Mouse (Mus musculus): Measurements from ENCODE around the gene T2. TPM values are rescaled to one million over a fixed set of nuclear protein-coding genes. Genes with fewer than 3 reads are reported as not detected.
A peak's percentile ranks its signal among the peaks of the same experiment; 100 is the strongest.

The T2 gene
- polyA plus RNA-seq, 2 experiments, result 0.32 to 2.3 TPM

- Histone ChIP-seq H3K27me3 (ENCODE audit: control insufficient read depth, insufficient read depth, low read length) (peaks cover 3% of the 10 kb centered on the region; the same call in 1 of the 2 replicates), H3K27ac (replicated peaks; ENCODE audit: low read depth, low read length) (no peak overlapping the region), H3K9ac (ENCODE audit: low read depth, low read length, severe bottlenecking) (no peak overlapping the region), H3K4me3 (replicated peaks; ENCODE audit: low read length) (no peak overlapping the region), H3K9me3 (ENCODE audit: control insufficient read depth, low read length) (no peaks in the 10 kb centered on the region), H3K4me2 (replicated peaks; ENCODE audit: low read depth, low read length, severe bottlenecking) (no peak overlapping the region), H3K36me3 (ENCODE audit: control insufficient read depth, insufficient read depth, low read length) (no peaks in the 10 kb centered on the region), H3K4me1 (ENCODE audit: control insufficient read depth, insufficient read depth, low read length) (no peaks in the 10 kb centered on the region)
- 24% methylated on average over 9 of the region's 9 CpGs for WGBS
- ATAC-seq (ENCODE audit: low FRiP score, low read depth), result peak; percentile 65; the same call in 1 of the 2 replicates
- no peak for TF ChIP-seq POLR2A (IDR thresholded peaks at IDR 0.05; ENCODE audit: borderline replicate concordance, extremely low read depth, insufficient read depth, insufficient read length)
- DNase-seq (ENCODE audit: low spot score), result peak; percentile 79
These were observed 107.8 kb downstream of the T2 start for GRCm38 (mm10) chr17:8463482-8464128.

- H3K9me3 ChIP-seq (ENCODE audit: control insufficient read depth, low read length), result no peaks in the 10 kb centered on the region
- no peak overlapping the region for H3K9ac ChIP-seq (ENCODE audit: low read depth, low read length, severe bottlenecking)
- TF ChIP-seq POLR2A (IDR thresholded peaks at IDR 0.05; ENCODE audit: borderline replicate concordance, extremely low read depth, insufficient read depth, insufficient read length), result no peak
- no peak overlapping the region for H3K4me3 ChIP-seq (replicated peaks; ENCODE audit: low read length)
- no peaks in the 10 kb centered on the region for H3K27me3 ChIP-seq (ENCODE audit: control insufficient read depth, insufficient read depth, low read length)
- H3K4me1 ChIP-seq (ENCODE audit: control insufficient read depth, insufficient read depth, low read length), result no peaks in the 10 kb centered on the region
- H3K27ac ChIP-seq (replicated peaks; ENCODE audit: low read depth, low read length), result no peak overlapping the region
- no peak overlapping the region for H3K4me2 ChIP-seq (replicated peaks; ENCODE audit: low read depth, low read length, severe bottlenecking)
- 86% methylated on average over 3 of the region's 3 CpGs for WGBS
- ATAC-seq (ENCODE audit: low FRiP score, low read depth) (no peak), DNase-seq (ENCODE audit: low spot score) (no peak)
- H3K36me3 ChIP-seq (ENCODE audit: control insufficient read depth, insufficient read depth, low read length), result no peaks in the 10 kb centered on the region
These were observed 112.0 kb downstream of the T2 start for GRCm38 (mm10) chr17:8467771-8468170.

GRCm38 (mm10) chr17:8468716-8469344, 113.0 kb downstream of the T2 start:
- Histone ChIP-seq H3K4me2 (replicated peaks; ENCODE audit: low read depth, low read length, severe bottlenecking) (no peak overlapping the region), H3K4me3 (replicated peaks; ENCODE audit: low read length) (no peak overlapping the region), H3K36me3 (ENCODE audit: control insufficient read depth, insufficient read depth, low read length) (no peaks in the 10 kb centered on the region), H3K27me3 (ENCODE audit: control insufficient read depth, insufficient read depth, low read length) (no peaks in the 10 kb centered on the region), H3K9me3 (ENCODE audit: control insufficient read depth, low read length) (no peaks in the 10 kb centered on the region), H3K4me1 (ENCODE audit: control insufficient read depth, insufficient read depth, low read length) (no peaks in the 10 kb centered on the region), H3K9ac (ENCODE audit: low read depth, low read length, severe bottlenecking) (no peak overlapping the region), H3K27ac (replicated peaks; ENCODE audit: low read depth, low read length) (no peak overlapping the region)
- peak; percentile 73; the same call in 1 of the 2 replicates for ATAC-seq (ENCODE audit: low FRiP score, low read depth)
- TF ChIP-seq POLR2A (IDR thresholded peaks at IDR 0.05; ENCODE audit: borderline replicate concordance, extremely low read depth, insufficient read depth, insufficient read length), result no peak
- 13% methylated on average over 19 of the region's 19 CpGs for WGBS
- peak; percentile 79 for DNase-seq (ENCODE audit: low spot score)

Other genes with a start within 250 kb of the T2 start
- 0.28 and 0.74 TPM in 2 replicates for gene Gm49673, start 208.2 kb upstream of the T2 start, polyA plus RNA-seq (2012; rRNA removed)
- gene Gm49673, start 208.2 kb upstream of the T2 start, polyA plus RNA-seq (2014; fragmentation: Nextera tagmentation; extraction: Ambion mirVana), result not detected in 2 replicates
- 29.4 and 31.4 TPM in 2 replicates for gene Rnaset2a, start 207.9 kb upstream of the T2 start, polyA plus RNA-seq (2012; rRNA removed)
- 29.3 and 29.5 TPM in 2 replicates for gene Rnaset2a, start 207.9 kb upstream of the T2 start, polyA plus RNA-seq (2014; fragmentation: Nextera tagmentation; extraction: Ambion mirVana)
- 12.5 and 16.4 TPM in 2 replicates for gene Fgfr1op, start 190.5 kb upstream of the T2 start, polyA plus RNA-seq (2012; rRNA removed)
- 30.7 and 32.5 TPM in 2 replicates for gene Fgfr1op, start 190.5 kb upstream of the T2 start, polyA plus RNA-seq (2014; fragmentation: Nextera tagmentation; extraction: Ambion mirVana)
- gene Ccr6, start 119.9 kb upstream of the T2 start, polyA plus RNA-seq (2012; rRNA removed), result 0.08 TPM in 1 of 2 replicates, not detected in the other
- gene Ccr6, start 119.9 kb upstream of the T2 start, polyA plus RNA-seq (2014; fragmentation: Nextera tagmentation; extraction: Ambion mirVana), result not detected in 2 replicates
- gene Mpc1, start 73.1 kb upstream of the T2 start, polyA plus RNA-seq (2012; rRNA removed), result 90.2 and 95.6 TPM in 2 replicates
- gene Mpc1, start 73.1 kb upstream of the T2 start, polyA plus RNA-seq (2014; fragmentation: Nextera tagmentation; extraction: Ambion mirVana), result 175 and 184 TPM in 2 replicates
- gene Sft2d1, start 44.9 kb upstream of the T2 start, polyA plus RNA-seq (2012; rRNA removed), result 103 and 115 TPM in 2 replicates
- gene Sft2d1, start 44.9 kb upstream of the T2 start, polyA plus RNA-seq (2014; fragmentation: Nextera tagmentation; extraction: Ambion mirVana), result 55.8 and 70.1 TPM in 2 replicates
- 1.0 and 1.2 TPM in 2 replicates for gene Prr18, start 18.5 kb upstream of the T2 start, polyA plus RNA-seq (2012; rRNA removed)
- gene Prr18, start 18.5 kb upstream of the T2 start, polyA plus RNA-seq (2014; fragmentation: Nextera tagmentation; extraction: Ambion mirVana), result 0.25 and 0.28 TPM in 2 replicates
- 3.6 and 4.7 TPM in 2 replicates for gene T, start 78.4 kb downstream of the T2 start, polyA plus RNA-seq (2012; rRNA removed)
- 0.56 and 0.72 TPM in 2 replicates for gene T, start 78.4 kb downstream of the T2 start, polyA plus RNA-seq (2014; fragmentation: Nextera tagmentation; extraction: Ambion mirVana)
- 5.0 and 5.8 TPM in 2 replicates for gene Pde10a, start 169.4 kb downstream of the T2 start, polyA plus RNA-seq (2012; rRNA removed)
- gene Pde10a, start 169.4 kb downstream of the T2 start, polyA plus RNA-seq (2014; fragmentation: Nextera tagmentation; extraction: Ambion mirVana), result 3.1 and 3.8 TPM in 2 replicates
- not detected in 2 replicates for gene Gm17087, start 211.0 kb downstream of the T2 start, polyA plus RNA-seq (2012; rRNA removed)
- gene Gm17087, start 211.0 kb downstream of the T2 start, polyA plus RNA-seq (2014; fragmentation: Nextera tagmentation; extraction: Ambion mirVana), result not detected in 2 replicates